Mouse (Mus musculus): ENCODE results near the gene Slc5a4b.

- no peak for TF ChIP-seq GATA1 (IDR thresholded peaks at IDR 0.05; ENCODE audit: low read length)
- no peak for TF ChIP-seq TAL1 (IDR thresholded peaks at IDR 0.05; ENCODE audit: low read length)
These were observed 25.6 kb upstream of the Slc5a4b start for GRCm38 (mm10) chr10:76136318-76136717.

All from erythroblast, embryonic 14.5 days (primary cell).